Mouse (Mus musculus) right cerebral cortex, postnatal 36 days (tissue): ENCODE results near the gene Spats2l.

ENCODE experiments used
- DNase-seq, 2 experiments: peaks; one replicate each; pipeline ENCODE4 v3.0.0; 2022; ENCODE audit warnings: low spot score in 2 of 2, mixed read lengths in 1 of 2

Spats2l gene

DNA sequence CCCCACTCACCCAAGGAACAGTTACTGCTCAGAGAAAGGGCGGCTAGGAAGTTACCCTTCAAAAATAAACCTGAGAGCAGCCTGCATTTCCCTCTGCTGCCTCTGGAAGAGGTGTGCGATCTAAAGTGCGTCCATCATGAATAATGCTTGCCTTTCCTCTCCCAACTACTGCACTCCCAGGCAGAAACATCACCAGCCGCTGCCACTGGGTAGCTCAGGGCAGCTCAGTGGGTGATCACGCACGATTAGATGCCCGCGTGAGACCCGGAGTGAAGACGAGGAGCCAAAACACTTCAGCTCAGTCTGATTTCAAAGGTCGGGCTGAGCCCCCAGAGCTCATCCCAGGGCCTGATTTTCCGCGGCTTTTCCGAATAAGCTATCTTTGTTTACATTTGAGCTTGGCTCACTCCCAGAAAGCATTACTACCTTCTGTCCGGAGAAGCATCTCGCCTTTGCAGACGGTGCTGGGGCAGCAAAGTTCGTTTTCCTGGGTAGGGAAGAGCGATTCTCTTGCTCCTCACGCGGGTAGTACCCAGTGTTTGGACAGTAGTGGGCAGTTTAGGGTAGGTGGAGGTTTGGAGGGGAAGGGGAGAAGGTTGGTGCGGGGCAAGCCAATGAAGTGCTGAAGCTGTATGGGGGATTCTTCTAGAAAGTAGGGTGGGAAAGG is at the start of gene Spats2l:
Gene Spats2l, plus strand, starts transcription at position 162 of the 667 bp plus-strand sequence.
- peak in 1 of 2 experiments; percentile 22 for DNase-seq

DNA sequence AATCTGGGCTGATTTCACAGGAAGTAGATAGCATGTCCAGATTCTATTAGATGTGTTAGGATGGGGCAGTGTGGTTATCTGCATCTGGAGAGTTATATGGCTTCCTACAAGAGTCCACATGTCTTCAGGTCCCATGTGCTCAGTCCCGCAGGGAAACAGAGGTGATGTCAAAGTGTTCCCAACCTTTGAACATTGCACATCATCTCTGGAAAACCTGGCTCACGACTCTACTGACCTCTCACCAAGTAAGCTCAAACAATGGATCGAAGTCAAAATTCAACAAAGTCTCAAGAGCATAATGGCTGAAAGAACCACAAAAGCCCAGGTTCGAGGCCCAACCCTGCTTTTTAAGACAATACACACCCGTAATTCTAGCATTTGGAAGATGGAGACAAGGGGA is 48.7 kb upstream of the Spats2l start:
- no peak for DNase-seq

DNA sequence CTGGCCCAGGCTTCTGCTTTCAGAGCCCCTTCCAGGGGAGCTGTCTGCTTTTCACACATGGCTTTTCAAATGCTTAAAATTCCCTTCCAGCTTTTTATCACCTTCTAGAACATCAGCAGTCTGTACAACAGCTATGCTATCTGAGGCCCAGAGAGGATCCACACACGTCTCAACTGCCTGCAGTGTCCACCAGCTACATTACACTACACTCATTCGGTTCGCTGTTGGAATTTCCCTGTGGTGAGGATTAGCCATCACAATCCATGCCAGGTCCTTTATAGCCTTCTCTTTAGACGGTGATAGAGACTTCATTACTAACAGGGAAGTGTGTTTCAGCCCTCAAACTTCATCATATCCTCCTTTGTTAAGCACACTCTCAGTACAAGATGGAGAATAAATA is 38.1 kb upstream of the Spats2l start:
- no peak for DNase-seq

DNA sequence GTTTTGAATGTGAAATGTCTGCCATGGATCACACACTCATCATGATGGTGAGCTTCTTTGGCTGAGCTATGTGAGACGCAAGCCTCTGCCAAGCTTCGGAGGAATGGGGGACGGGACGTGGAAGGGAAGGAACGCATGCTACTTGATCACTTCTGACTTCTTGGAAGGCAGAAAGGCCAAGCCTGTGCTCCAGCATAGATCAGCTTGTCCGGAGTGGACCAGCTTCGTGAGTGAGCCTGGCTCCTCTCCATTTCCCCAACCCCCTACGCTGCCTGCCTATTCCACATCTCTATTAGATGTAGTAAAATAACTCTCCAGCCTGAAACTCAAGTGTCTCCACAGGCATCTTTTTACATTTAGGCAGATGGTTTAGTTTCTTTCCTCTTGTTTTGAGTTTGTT is 32.2 kb upstream of the Spats2l start:
- DNase-seq, result no peak

DNA sequence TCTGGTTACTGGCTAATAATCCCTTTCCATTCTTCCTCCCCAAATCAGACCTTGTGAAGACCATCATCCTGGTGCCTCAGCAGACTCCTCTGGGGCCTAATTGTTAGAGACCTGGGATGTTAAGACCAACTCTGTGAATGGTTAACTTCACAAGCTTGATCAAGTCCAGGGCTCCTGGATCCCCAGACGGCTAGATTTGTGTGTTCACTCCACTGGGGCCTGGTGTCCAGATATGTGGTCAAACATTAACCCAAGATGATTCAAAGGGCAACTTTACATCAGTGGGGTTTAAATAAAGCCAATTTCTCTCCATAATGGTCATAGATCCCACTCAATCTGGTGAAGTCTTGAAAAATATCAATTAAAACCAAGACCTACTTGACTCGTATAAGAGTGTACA is 31.7 kb upstream of the Spats2l start:
- DNase-seq, result no peak

DNA sequence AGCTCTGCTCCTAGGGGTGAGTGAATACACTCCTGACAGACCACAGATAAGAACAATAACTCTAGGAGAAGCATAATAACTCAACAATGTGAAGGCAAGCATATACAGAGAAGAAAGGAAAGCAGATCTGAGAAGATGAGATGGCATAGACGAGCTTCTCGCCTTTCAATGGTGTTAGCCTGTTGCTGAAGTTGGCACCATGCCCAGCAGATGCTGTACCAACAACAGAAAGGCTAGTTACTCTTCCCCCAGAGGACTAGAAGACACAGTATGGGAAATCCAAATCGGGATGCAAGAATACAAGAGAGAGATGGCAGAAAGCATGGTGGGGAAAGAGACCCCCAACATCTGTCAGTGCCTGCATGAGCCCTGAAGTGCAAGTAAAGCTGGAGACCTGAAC is 22.2 kb upstream of the Spats2l start:
- DNase-seq, result no peak

DNA sequence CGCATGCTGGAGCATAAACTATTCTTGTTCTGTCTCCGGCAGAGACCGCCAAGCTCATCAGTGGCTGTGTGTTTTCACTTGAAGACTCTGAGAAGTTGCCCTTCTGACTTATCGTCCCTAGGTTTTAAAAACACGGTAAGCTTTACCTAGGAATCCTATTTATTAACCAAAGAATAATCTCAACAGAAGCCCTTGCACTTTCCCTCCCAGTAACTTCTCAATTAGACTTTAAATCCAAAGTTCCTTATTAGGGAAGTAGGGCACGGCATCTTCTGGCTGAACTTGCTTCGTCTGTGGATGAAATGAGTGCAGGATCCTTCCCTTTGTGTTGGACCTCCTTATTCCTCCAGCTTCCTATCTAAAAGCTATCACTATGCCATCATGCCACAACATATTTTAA is 7.6 kb upstream of the Spats2l start:
- no peak for DNase-seq

DNA sequence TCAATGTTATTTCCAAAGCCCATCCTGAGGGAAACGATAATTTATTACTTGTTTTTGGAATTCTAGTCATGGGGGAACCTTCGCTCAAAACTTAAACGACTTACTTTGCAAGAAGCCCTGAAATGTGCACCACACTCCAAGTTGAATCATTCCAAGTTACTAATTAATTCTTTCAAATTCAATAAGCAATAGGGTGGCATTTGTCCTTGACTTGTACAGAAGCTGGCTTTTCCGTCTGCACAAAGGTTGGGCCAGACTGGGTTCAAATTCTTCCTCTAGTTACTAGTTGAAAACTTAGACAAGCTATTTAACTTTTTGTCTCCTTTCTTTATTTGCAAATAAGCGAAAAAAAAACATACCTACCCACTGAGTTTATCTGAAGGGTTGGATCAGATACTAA is 636 bp upstream of the Spats2l start:
- DNase-seq, result no peak

DNA sequence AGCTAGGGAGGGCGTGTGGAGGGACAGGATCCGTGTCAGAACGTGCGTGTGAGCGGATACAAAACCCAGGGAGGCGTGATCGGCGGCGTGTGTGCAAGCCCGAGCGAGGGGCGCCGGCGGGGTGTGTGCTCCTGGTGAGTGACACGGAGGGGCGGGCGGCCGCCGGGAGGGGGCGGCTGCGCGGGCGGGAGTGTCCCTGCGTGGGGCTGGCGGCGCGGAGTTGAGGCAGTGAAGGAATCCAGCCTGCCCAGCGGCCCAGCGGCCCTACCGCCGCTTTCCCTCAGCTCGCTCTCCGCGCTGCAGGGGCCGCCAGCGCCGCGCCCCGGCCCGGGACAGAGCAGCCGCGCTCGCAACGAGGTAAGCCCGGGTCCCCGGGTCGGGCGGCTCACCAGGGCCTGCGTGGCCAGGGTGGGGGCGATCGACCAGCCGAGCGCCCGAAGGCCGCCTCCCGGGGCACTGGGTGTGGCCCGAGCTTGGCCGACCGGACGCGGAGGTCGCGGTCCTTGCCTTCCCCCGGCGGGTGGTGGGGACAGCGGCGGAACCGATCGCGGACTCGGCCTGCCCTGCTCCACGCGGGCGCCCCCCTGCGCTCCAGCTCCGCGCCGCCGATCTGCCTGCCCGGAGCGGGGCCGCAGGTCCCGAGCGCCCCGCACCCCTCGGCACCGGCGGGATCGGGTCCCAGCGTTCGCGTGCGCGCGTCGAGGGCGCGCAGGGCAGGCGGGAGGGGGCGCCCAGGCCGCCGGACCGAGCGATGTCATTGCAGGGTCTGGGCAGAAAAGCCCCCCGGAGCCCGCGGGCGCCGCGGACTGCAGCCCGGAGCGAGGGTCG is 920 bp downstream of the Spats2l start:
- peak; percentile 34 to 49 for DNase-seq

DNA sequence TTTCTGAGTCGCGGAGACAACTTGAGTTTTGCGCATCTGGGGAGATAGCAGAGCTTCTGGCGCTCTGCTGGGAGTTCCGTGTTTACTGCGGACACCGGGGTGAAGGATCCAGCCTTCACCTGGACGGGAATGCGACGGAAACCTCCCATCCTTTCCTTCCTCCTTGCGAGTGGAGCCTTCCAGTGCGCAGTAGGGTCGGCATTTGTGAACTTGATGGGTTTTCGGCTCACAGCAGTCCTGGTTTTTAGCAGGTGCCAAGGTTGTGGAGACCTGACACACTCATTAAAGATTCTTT is 1.5 kb downstream of the Spats2l start:
- no peak for DNase-seq

DNA sequence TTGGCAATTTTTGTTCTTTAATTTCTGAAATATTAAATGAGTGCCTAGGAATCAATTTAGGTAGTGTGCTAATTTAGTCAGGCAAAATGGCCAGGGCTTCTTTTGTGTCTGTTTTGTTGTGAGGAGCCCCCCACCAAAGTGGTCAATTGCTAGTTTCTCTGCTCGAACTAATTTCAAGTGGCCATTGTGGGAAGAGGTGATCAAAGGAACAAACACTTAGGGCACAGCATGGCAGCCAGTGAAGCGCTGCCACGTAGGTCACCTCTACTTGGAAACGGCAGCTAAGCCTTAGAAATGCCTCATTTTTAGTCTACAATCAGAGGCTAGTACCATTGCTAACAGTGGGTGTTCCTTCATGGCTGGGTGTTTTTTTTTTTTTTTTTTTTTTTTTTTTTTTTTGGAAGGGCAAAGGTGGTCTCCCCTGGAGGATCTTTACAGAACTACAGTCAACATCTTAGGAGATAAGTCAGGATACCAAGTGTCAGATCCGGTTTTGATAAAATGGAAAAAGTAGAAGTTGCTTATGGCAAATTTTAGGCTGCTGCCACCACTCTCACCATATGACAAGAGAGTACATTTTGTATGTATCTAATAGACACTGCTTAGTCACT is 2.8 kb downstream of the Spats2l start:
- DNase-seq, result no peak

DNA sequence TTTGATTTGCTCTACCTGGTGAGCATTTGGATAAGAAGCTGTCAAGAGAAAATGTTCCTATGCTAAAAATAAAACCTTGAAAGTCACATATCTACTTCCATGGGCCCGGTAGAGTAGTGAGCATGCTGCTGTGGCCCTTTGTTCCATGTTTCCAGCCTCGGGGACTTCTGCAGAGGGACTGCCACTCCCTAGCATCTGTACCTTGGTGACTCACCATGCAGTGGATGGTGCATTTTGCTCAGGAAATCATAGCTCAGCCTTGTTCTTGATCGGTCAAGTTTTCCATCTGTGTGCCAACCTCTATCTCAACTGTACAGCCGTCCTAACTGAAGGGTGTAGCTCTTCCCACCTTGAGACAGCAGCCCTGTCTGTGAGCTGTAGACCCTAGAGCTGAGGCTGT is 10.3 kb downstream of the Spats2l start:
- no peak for DNase-seq

DNA sequence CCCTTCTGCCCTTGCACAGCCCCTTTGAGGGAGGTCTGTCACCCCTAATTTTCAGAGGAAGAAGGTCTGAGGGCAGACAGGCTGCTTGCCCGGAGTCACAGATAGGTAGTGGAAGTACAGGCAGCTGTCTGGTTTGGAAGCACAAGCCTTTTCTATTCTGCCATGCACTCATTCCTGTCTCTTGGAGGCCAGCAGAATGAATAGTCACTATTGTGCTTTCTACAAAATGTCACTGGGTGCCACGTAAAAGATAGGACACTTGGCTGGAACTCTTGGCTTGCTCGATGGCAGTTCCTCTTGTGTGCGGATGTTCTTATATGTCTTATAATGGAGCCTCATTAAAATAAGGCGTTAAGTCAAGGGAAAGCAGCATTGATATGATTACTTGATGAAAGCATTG is 15.9 kb downstream of the Spats2l start:
- no peak for DNase-seq

DNA sequence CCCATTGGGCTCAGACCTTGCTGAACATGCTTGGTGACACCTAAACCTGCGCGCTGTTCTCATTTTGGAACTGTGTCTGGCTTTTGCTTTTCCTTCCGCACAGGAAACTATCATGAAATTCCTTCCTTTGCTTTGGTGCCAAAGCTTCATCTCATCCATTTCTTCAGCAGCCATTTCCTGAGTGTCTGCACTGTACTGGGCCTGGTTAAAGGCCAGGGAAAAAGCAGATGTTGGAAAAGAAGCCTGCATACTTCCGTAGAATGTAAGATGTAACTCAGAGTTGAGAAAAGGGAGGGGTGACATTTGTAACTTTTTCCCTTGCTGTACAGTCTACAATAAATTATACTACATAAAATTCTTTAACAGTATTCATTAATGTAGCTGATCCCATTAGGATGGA is 18.2 kb downstream of the Spats2l start:
- DNase-seq, result no peak

DNA sequence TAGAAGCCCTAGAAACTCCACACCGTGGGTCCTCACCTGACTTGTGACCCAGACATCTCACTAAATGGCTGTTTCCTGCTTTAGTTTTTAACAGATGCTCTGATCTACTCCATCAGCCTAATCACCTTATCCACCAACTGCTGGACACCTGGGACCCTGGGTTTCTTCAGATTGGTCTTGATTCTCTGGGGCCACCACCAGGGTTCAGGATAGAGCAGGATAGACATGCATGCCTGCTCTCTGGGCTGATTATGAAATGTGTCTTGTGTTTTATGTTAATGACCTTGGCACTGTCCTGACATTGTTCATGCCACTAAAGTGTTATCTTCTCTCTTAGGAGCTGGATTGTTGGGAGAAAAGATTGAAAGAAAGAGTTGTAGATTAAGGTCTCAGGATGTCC is 21.9 kb downstream of the Spats2l start:
- DNase-seq, result no peak

DNA sequence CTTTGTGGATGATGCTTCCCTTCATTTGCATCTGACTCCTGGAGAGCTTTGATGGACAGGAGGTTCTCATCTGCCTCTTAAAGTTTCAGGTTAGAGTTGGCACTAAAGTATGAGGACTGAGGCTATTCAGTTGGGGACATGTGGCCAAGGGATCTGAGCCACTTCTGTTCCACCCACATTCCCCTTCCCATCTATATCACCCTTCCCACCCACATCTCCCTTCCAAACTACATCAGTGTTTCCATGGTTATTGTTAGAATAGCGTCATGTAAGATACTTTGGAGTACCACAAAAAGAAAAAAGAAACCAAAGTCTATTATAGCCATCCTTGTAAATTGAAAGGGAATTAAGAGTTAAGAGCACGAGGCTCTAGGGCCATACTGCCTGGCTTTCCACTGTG is 25.4 kb downstream of the Spats2l start:
- peak in 1 of 2 experiments; percentile 26 for DNase-seq

DNA sequence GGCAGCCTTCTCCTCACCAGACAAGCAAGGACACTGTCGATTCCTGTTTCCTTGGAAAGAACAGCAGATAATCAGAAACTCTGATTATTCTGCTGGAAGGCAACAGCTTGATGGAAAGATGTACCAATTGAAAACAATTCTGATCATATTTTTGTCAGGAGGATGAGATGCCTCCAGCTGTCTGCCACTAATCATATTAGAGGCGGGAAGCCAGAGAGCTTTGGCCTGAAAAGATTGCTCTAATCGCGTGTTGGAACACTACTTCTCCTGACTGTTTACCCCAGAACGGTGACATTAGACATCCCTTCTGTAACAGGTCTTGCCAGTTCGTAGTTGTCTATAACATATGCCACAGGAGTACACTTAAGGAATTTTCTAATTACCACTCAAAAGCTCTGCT is 26.9 kb downstream of the Spats2l start:
- DNase-seq, result no peak

DNA sequence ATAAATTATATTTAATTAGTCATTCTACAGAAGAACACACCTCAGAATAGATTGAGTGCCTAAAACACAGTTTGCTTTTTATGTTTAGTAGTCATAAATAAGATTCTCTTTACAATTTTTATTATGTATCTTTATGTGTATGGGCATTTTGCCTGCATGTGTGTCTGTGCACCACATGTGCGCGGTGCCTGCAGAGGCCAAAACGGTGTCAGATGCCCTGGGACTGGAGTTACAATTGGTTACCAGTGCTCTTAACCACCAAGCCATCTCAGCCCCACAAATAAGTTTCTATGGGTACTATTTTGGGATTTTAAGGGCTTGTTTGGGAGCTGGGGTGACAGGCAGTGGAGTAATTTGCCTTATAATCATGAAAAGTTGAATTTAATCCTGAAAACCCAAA is 32.2 kb downstream of the Spats2l start:
- DNase-seq, result no peak

DNA sequence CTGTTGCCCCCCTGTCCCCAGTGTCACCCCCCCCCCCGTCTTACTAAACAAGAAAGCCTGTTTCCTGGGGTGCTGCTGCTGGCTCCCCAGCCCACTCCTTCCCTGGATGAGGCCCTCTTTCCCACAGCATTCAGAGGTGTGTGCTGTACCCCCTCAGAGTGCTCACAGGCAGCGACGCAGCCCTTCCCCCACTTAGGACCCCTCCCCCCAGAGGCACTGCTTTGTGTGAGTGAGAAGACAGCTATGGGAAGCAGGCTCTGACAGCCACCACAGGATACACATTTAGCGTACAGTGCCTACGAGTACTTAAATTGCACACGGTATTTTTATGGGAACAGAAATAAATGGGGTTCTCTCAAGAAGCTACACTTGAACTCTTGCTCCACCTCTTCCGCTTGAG is 33.9 kb downstream of the Spats2l start:
- no peak for DNase-seq

DNA sequence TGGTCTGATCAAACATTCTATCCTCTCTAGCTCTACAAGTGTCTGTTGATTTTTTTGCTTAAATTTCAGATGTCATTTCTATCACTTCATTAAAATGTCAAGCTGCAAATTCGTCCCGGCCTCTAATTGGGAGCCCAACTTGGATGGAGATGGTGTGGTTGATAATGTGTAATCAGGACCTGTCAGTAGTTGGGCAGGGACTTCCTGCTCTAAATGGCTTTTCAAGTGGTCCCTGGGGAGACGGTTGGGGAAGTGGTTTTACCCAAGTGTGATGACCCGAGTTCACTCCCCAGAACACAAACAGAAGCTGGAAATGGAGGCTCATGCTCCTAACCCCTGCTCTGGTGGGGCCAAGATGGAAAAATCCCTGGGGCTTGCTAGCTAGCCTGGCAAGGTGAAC is 36.3 kb downstream of the Spats2l start:
- DNase-seq, result no peak

DNA sequence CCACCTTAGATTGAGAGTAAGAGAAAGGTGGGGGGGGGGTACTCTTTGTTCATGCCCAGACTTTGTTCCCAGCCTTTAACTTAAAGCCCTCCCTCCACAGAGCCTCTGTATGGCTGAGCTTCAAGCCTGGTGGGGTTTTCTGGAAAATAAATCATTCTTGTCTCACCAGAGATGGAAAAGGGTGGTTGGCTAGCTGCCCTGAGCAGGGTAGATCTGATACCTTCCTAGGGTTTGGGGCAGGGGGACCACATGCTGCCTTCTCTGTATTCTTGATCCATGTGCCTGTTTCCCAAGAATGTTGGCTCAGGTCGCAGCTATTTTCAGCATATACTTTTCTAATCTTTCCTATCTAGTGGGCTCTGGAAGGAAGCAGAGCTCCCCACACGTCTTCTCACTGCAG is 43.1 kb downstream of the Spats2l start:
- DNase-seq, result no peak

DNA sequence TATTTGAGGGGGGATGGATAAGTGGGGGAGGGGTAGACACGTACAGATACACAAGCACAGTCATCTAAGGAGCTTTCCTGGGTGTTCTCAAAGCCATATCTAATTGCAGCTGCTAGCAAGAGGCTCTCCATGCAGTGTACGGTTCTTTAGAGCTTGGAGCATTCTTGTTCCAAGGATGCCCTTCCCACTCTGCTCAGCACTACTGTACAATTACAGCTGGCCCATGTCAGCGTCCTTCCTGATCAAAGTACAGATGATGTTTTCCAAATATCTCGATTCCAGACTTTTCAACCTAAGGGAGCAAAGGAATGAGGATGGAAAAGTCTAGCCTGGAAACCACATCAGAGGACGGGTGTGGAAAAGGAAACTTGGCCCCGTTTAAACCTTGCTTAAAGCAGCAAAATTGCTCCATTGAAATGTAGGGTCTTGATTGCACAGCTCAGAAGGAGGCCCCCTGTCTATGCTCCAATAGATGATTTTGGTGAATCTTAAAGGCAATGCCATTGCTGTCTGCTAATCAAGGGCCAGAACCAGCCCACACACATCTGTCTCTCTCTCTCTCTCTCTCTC is 46.6 kb downstream of the Spats2l start:
- no peak for DNase-seq
